Mouse (Mus musculus): ENCODE measurements around the gene Ankle2.

GRCm38 (mm10) chr5:110230401-110230779 lies 414 bp upstream of the Ankle2 start:
- no peak for TF ChIP-seq POLR2A (IDR thresholded peaks at IDR 0.05; ENCODE audit: borderline replicate concordance, low read depth, low read length)
- TF ChIP-seq CTCF (IDR thresholded peaks at IDR 0.05; ENCODE audit: low read depth, low read length): no peak
